Mouse (Mus musculus) inflammation-experienced regulatory T-cells (primary cell): ENCODE measurements around the gene Vmn2r97. TPM values are rescaled to one million over a fixed set of nuclear protein-coding genes. Genes with fewer than 3 reads are reported as not detected.

Experiments
- polyA plus RNA-seq, 2 experiments: library from polyadenylated mRNA; unstranded; fragments of 100-300 nt; shearing (Covaris generic); gene quantifications; one replicate each; pipeline ENCODE4 v1.2.1; 2017

Gene Vmn2r97
- polyA plus RNA-seq, result 1 to 10 TPM; 2.3 to 2.5 TPM

DNA sequence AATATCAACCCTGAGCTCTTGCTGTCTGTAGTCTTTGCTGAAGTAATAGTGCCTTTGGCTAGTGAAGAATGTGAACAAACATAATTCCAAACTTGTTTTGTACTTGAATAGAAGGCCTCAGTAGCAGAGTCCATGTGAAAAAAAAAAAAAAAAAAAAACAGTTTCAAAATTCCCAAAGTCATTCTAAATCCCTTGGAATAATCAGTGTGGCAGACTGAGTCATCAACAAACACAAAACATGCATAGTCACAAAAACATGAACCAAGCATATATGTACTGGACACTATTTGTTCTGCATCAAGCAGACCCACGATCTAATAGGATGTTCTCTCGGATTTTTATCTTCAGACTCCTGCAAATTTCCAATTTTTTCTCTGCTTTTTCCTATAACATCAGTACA lies at the start of gene Vmn2r97:
Gene Vmn2r97, plus strand, starts transcription at position 301 of the 400 bp plus-strand sequence.

Other genes starting within 250 kb of the Vmn2r97 start
- under 1 TPM; 0.10 to 0.87 TPM for gene Vmn2r98, start 139.2 kb downstream of the Vmn2r97 start, polyA plus RNA-seq